Mouse (Mus musculus): ENCODE measurements around the gene Zfyve28. TPM values are rescaled to one million over a fixed set of nuclear protein-coding genes. Genes with fewer than 3 reads are reported as not detected.

Zfyve28 gene
- polyA plus RNA-seq, 1 experiment = 3.0 TPM

DNA sequence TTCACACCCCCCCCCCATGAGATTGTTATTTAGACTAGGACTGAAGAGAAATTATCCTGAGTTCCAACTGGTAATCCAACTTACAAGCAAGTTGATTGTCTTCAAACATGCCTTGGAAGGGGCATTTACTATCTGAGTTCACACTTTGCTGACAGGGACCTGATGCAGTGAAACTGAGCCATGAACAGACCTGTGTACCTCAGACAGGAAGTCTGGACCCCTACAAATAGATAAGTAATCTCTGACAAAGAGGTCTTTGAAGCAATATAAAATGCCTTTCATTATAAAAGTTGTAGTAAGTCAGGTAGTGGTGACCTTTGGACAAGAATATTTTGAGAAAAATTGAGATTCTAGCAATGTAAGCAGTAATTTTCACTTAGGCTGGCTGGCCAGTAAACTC, 139.8 kb downstream of the Zfyve28 start:
- Histone ChIP-seq H3K4me3 (replicated peaks; ENCODE audit: control insufficient read depth, low read depth, low read length) (no peak overlapping the region), H3K4me1 (ENCODE audit: control insufficient read depth, insufficient read depth, low read length) (no peaks in the 10 kb centered on the region), H3K27ac (ENCODE audit: control insufficient read depth, insufficient read depth, low read depth, low read length, poor library complexity) (no peak overlapping the region)
- TF ChIP-seq POLR2A (IDR thresholded peaks at IDR 0.05; ENCODE audit: borderline replicate concordance, control insufficient read depth, low read depth, low read length) (no peak), CTCF (IDR thresholded peaks at IDR 0.05; ENCODE audit: control insufficient read depth, insufficient read depth, low read length) (no peak)

- WGBS = 83% methylated on average over 3 of the region's 3 CpGs
- Histone ChIP-seq H3K4me1 (ENCODE audit: control insufficient read depth, insufficient read depth, low read length) (no peaks in the 10 kb centered on the region), H3K4me3 (replicated peaks; ENCODE audit: control insufficient read depth, low read depth, low read length) (no peak overlapping the region), H3K27ac (ENCODE audit: control insufficient read depth, insufficient read depth, low read depth, low read length, poor library complexity) (no peak overlapping the region)
- TF ChIP-seq POLR2A (IDR thresholded peaks at IDR 0.05; ENCODE audit: borderline replicate concordance, control insufficient read depth, low read depth, low read length) (no peak), CTCF (IDR thresholded peaks at IDR 0.05; ENCODE audit: control insufficient read depth, insufficient read depth, low read length) (no peak)
Measured at GRCm38 (mm10) chr5:34147554-34147953, 140.7 kb downstream of the Zfyve28 start.

Other genes starting within 250 kb of the Zfyve28 start
- gene Poln, start 119.0 kb downstream of the Zfyve28 start, polyA plus RNA-seq (2011; ENCODE audit: insufficient read depth, insufficient read length, low replicate concordance, missing spikeins) = 4.3 and 6.2 TPM in 2 replicates
- 18.4 and 37.5 TPM in 2 replicates for gene Haus3, start 118.9 kb downstream of the Zfyve28 start, polyA plus RNA-seq (2011; ENCODE audit: insufficient read depth, insufficient read length, low replicate concordance, missing spikeins)
- 21.8 and 51.1 TPM in 2 replicates for gene Mxd4, start 100.7 kb downstream of the Zfyve28 start, polyA plus RNA-seq (2011; ENCODE audit: insufficient read depth, insufficient read length, low replicate concordance, missing spikeins)
- not detected in 2 replicates for gene Cfap99, start 151 bp upstream of the Zfyve28 start, polyA plus RNA-seq (2011; ENCODE audit: insufficient read depth, insufficient read length, low replicate concordance, missing spikeins)
- 29.9 and 55.2 TPM in 2 replicates for gene Rnf4, start 47.8 kb upstream of the Zfyve28 start, polyA plus RNA-seq (2011; ENCODE audit: insufficient read depth, insufficient read length, low replicate concordance, missing spikeins)
- gene Fam193a, start 81.5 kb upstream of the Zfyve28 start, polyA plus RNA-seq (2011; ENCODE audit: insufficient read depth, insufficient read length, low replicate concordance, missing spikeins) = 13.0 and 23.9 TPM in 2 replicates
- 4.6 and 15.1 TPM in 2 replicates for gene Tnip2, start 225.5 kb upstream of the Zfyve28 start, polyA plus RNA-seq (2011; ENCODE audit: insufficient read depth, insufficient read length, low replicate concordance, missing spikeins)
- gene Sh3bp2, start 237.4 kb upstream of the Zfyve28 start, polyA plus RNA-seq (2011; ENCODE audit: insufficient read depth, insufficient read length, low replicate concordance, missing spikeins) = 15.0 and 29.7 TPM in 2 replicates